In the genomic region with DNA sequence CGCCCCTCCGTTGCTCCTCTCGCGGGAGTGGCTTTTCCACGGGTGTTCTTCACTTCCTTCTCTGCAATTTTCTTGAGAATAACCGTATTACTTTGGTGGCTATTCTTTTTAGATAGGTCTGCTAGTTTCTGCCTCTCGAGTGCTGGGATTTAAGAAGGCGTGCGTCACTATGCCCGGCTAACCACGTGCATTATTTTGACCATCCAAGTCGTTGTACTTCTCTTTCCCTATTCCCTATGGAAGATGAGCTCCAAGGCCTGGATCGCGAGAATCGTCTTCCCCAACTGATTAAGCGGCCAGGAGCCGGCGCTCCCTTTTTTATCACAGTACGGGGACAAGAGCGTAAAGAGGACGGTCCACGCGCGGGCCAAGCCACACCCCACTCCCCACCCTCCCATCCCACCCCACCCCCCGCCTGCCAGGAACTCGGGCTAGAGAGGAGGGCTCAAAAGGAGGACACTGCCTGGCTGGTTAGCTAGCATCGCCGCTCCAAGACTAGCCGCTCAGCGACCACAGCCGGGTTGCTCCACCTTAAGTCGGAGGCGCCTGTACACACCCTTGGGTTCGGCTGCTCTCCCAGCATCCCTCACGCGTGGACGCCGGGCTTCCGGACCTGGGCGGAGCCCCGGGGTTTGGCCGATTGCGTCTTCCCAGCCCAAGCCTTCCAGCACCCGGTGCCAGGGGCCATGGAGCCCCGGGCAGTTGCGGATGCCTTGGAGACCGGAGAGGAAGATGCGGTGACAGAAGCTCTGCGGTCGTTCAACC, we compare ENCODE assay signal across 1 mouse cellular context.
TF ChIP-seq lines count a peak whose summit lies in the region.

TSS of gene Ric8a (plus strand) at position 173 of the 765 bp plus-strand sequence.

TF ChIP-seq in CH12.LX, 34 proteins besides CTCF, POLR2A, EP300 and RAD21 (continued from another document):
- TF ChIP-seq HCFC1 (IDR thresholded peaks at IDR 0.05; ENCODE audit: low read depth, low read length), result peak; percentile 69
- TF ChIP-seq POLR2AphosphoS2 (IDR thresholded peaks at IDR 0.05; ENCODE audit: low read depth, low read length), result no peak; the same call in 1 of the 2 replicates
- TF ChIP-seq ZMIZ1 (IDR thresholded peaks at IDR 0.05; ENCODE audit: low read depth, low read length), result peak; percentile 33; the same call in 1 of the 2 replicates
- peak; percentile 54; the same call in 1 of the 2 replicates for TF ChIP-seq TBP (conservative IDR thresholded peaks at IDR 0.05; ENCODE audit: low read depth, low read length)
- TF ChIP-seq MXI1 (IDR thresholded peaks at IDR 0.05; ENCODE audit: low read depth, low read length), result peak; percentile 56; the same call in 1 of the 2 replicates
- TF ChIP-seq JUND (conservative IDR thresholded peaks at IDR 0.05; ENCODE audit: low read depth, low read length), result no peak
- no peak for TF ChIP-seq PAX5 (IDR thresholded peaks at IDR 0.05; ENCODE audit: low read length)
- TF ChIP-seq MAX (IDR thresholded peaks at IDR 0.05; ENCODE audit: low read length), result peak; percentile 78
- peak; percentile 27; the same call in 1 of the 2 replicates for TF ChIP-seq BHLHE40 (IDR thresholded peaks at IDR 0.05; ENCODE audit: low read depth, low read length)
- TF ChIP-seq TCF12 (IDR thresholded peaks at IDR 0.05; ENCODE audit: low read depth, low read length), result peak; percentile 73
- TF ChIP-seq USF1 (IDR thresholded peaks at IDR 0.05; ENCODE audit: low read depth, low read length), result no peak
- TF ChIP-seq MEF2A (IDR thresholded peaks at IDR 0.05; ENCODE audit: borderline replicate concordance, low read depth, low read length), result peak; percentile 59; the same call in 1 of the 2 replicates
- TF ChIP-seq UBTF (IDR thresholded peaks at IDR 0.05; ENCODE audit: low read depth, low read length), result no peak
- no peak for TF ChIP-seq ZKSCAN1 (IDR thresholded peaks at IDR 0.05; ENCODE audit: borderline replicate concordance, low read depth, low read length)
- no peak for TF ChIP-seq MAZ (IDR thresholded peaks at IDR 0.05; ENCODE audit: low read depth, low read length)
- TF ChIP-seq CHD1 (IDR thresholded peaks at IDR 0.05; ENCODE audit: low read depth, low read length), result no peak
